In genomic region chr14:118678279-118678985, GRCm38 (mm10) we compare ENCODE assay signal across 1 mouse cellular context.
TF ChIP-seq lines count a peak whose summit lies in the region.

No protein-coding gene starts in this region.

TF ChIP-seq in CH12.LX, 34 proteins besides CTCF, POLR2A, EP300 and RAD21 (continued from another document):
- TF ChIP-seq SIN3A (IDR thresholded peaks at IDR 0.05; ENCODE audit: low read length): no peak
